Mouse (Mus musculus) c-Kit-positive CD71-positive TER-119-positive erythroid progenitor cells, embryonic 14.5 days (primary cell): ENCODE measurements at regions not wholly inside any gene's neighbourhood (a gene's known extent, or its start where the extent isn't known, plus 50 kb on each side); places are given as distances from the start of the nearest gene placed in this dataset.
A peak's percentile ranks its signal among the peaks of the same experiment; 100 is the strongest.

Experiments
- DNase-seq: peaks from one replicate; pipeline ENCODE4 v3.0.0-alpha.2; 2013; ENCODE audit warnings: low spot score

DNA sequence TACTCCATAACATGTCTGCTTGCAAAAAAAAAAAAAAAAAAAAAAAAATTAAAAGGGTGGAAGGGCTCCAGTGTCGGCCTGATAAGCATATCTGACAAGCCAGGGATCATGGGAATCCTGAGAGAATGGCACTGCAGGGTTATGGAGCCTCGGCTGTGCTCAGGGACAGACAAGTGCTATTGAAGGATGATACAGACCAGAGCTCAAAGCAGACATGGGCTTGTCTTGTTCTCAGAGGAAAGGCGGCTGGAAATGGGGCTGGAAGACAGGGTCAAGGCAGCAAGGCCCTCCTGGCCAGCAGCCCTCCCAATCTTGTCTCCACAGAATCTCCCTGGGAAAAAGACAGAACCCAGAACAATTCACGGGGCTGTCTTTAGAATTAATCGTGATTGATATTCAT, 449.0 kb downstream of the Insc start:
- DNase-seq: no peak

DNA sequence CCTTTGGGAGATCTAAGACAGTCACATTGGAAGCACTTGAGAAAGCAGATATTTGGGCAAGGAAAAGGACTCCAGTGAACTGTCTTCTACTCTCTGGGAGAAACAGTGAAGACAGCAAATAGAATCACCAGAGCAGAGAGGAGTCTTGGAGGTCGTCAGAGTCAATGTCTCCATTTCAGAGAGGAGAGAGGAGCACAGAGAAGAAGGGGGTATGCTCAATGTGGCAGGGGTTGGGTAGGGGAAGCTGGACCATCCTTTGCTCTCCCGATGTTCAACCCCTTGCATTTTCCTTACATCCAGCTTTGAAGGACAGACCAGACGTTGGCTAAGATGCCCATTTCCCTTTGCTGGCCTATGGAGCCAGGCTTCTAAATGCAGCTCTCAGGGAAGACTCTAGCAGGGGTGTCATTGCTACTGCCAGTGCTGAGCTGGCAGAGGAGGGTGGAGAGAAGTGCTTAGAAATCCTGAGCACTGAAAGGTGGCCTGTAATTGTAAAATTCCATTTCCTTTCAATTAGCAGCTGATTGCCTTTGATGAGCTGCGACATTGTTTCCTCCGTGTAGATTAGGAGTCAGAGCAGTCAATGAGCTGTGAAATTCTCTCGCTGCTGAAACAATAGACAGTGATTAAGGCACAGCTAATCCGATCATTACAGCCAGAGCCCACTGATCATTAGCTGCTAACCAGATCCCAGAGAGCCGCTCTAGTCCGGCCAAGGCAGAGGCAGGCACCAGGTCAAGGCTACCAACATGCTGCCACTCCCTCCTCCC, 449.7 kb downstream of the Insc start:
- no peak for DNase-seq

DNA sequence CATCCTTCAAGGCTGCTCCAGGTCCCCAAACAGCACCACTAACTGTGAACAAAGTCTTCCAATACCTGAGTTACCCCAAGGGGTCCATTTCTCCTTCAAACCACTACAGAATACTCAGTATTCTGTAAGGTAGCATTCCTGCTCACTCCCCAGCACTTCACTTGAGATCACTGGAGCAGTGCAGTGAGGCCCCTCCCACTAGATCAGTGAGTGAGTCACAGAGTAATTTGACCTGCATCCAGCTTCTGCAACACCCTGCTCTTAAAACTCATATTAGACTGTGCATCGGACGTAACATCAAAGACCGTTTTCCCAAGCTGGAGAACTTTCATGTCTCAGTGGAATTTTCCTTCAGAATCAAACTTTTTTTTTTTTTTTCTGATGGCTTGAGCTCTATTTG, 461.4 kb downstream of the Insc start:
- DNase-seq: no peak

DNA sequence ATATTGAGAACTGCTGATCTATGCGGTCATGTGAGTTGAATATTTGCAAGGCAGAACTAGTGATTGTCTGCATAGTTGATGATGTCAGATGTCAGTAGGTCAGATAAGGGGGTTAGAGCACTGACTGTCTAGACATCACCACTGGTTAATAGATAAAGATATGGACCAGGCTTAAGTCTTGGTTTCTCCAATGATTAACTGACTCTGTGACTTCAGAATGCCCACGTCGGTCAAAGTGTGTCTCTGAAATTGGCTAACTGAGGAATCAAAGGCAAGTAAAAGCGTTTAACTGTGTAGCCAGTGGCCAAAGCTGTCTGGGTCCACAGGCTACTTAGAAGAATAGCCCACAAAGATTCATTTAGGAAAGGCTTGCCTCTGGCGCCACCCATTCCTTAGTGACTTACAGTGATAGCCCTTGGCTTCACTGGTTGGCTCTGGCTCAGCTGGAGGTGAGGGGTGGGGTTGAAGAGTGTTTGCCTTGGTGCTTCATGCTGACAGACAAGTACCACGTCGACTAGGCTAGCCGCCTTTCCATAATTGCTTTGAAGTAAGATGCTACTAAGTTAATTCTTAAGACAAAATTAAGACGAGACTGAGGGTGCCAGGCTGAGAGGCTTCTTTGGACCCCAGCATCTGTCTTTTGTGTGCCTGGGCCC, 463.1 kb downstream of the Insc start:
- DNase-seq: no peak

DNA sequence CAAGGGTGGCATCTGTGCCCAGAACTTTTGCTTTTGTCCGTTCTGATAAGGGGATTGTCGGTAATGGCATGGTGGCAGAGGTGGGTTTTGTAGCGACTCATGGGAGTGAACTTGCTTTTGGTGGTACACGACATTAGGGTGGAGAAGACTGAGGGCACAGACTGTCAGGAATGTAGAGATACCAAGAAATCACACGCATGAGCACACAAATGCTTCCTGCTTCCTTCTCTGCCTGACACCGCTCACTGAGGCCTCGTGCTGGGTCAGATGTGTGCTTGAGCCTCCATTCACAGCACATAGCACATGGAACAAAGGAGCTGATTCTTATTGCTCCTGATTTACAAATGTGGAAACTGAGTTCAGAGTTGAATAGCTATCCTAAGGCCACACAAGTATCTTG, 465.3 kb downstream of the Insc start:
- no peak for DNase-seq

DNA sequence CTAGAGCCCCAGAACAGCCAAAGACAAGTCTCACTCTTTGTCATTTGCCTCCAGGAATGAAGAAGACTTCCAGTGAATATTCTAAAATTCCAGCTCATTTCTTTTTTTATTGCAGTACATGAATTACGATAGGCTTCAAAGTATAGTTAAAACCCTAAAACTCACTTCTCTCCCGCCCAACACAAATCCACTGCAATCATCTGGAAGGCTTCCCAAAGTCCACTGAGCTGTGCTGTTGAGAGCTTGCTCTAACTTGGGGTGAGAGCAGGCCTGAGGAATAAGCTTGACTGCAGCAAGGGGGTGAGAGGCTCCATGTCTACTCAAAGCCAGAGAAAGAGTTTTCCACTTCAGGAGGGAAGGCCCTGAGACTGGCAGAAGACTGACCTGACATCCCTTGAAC, 466.5 kb downstream of the Insc start:
- no peak for DNase-seq

DNA sequence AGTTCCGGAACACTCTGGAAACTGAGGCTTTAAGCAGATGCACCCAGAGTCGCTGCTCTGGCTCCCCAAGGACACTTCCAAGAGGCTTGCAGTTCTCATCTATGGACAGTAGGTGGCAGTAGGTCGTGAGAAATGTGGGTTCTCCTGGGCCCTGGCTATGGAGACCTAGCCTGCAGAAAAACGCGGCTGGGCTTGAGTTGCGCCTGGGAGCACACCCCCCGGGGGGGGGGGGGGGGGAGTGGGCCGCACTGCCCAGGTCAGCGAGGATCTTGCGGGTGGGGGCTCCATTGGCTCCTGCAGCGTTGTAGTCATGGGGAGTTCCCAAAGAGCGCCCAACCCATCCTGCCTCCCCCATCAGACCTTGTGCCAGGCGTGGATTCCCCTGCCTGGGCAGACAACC, 473.3 kb downstream of the Insc start:
- DNase-seq: peak; percentile 44

DNA sequence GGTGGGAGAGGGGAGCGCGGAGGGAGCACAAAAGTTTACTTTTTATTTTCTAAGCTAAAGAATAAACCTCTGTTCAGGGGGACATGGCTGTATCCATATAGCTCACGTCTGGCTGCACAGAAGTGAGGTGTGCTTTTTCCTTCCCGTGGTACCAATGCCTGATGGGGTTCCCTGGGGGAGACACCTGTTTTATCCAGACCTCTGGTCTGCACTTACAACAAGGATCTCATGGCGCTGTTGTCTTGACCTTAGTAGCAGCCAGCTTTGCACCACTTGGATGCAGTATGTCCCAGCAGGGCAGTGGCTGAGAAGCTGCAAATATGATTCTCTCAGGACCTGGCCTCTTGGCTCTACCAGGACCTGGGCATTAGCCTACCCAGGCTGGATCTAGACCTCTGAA, 473.8 kb downstream of the Insc start:
- DNase-seq: no peak

DNA sequence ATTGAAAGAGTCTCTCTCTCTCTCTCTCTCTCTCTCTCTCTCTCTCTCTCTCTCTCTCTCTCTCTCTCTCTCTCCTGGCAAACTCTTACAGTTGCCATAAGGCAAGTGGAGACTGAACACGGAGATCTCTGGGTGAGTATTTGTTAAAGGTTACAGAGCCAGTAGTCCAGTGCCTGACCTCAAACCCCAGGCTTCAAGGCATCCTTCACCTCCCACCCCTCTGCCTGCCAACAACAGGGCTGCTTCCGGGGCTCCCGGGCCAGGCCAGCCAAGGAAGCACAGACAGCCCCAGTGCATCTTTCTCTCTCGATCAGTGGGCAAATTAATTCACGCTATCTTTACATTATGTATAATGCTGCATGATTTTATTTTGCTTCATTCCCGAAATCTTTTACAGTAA, 474.2 kb downstream of the Insc start:
- no peak for DNase-seq

DNA sequence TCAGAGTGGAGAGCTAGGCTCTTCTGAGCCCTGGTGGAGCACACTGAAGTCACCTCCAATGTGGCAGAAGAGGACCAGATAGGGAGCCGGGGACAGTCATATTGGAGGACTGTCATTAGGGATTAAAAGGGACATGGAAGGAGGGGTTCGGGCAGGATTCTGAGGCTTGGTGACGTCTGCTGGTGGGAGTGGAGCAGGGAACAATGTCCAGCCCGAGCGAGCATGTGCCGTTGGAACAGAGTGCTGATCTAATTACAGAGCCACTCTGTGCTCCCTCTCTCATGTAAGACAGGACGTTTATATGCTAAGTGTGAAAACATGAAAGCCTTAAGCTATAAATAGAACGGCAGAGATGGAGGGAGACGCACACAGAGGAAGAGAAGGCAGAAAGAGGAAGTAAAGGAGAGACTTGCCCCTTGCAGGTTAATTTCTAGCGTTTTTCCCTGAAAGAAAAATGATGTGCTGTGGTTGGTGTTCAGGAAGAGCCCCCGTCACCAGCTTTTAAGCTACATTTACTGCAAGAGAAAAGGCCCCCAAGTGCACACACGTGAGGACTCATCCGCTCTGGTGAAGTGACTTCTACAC, 475.2 kb downstream of the Insc start:
- DNase-seq: no peak

DNA sequence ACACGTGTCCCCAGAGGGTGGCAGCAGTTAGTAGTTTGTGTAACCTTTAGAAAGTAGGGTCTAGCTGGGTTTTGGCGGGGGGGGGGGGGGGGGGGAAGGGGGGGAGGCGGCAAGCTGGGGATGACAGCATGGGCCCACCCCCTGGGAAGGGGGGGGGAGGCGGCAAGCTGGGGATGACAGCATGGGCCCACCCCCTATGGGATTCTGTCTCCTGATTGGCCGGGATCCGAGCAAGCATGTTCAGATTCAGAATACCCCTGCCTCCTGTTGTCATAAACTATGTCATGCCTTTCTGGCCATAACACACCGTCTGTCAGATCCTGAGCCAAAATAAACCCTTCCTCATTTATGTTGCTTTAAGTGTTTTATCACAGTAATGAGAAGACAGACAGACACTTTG, 479.1 kb downstream of the Insc start:
- DNase-seq: no peak

DNA sequence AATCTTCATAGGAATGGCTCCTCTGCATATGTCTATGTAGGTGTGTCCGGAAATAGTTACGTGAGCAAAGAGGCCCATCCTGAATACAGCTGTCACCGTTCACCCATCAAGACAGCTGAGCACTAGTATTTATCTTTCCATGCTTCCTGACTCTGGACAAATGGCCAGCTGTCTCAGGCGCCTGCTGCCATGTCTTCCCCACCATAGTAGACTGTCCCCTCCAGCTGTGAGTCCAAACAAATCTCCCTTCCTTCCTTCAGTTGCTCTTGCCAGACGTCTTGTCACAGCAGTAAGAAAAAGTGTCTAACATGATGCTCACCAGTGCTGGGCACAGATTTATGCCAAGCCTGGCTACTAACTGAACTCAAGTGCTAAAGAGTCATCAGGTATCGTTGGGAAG, 487.0 kb downstream of the Insc start:
- no peak for DNase-seq

DNA sequence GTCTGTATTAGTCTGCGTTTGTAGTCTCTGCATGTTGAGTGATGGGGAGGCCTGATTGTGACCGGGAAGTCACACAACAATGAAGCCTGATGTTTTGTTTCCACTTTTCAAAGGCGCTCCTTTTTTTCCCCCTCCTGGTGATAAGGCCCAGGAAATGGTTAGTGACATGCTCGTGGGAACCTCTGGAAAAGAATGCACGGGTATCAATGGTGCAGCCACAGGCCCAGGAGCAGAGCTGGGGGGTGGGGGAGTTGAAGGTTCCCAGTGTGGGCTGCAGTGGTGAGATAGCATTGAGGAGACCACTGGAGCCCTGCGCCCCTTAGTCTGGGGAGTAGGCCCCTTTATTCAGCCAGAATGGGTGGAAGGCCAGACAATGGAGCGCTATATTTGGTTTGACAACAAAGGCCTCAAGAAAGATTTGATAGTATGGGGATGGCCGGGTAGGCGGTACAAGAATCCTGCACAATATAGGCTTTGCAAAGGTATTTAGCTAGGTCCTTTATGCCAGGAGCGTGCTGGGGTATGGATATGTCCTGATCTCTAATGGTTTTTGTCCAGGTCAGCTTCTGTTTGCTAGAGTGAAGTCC, 490.4 kb downstream of the Insc start:
- DNase-seq: no peak

DNA sequence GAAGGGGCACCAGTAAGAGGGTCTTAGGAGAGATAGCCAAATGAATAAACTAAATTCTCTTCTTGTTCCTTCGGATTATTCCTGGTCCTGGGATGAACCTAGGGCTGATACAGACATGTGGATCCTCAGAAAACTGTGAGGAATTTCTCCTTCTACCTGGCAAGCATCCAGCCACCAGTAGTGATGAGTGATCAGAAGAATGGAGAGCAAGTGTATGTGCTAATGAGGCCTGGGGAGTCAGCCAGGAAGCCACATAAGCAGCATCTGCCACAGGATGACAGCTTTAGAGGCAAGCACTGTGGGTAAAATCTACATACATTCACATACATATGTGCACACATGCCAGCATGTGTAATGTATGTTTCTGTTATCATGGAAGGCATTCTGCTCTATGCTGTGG, 493.6 kb downstream of the Insc start:
- no peak for DNase-seq

DNA sequence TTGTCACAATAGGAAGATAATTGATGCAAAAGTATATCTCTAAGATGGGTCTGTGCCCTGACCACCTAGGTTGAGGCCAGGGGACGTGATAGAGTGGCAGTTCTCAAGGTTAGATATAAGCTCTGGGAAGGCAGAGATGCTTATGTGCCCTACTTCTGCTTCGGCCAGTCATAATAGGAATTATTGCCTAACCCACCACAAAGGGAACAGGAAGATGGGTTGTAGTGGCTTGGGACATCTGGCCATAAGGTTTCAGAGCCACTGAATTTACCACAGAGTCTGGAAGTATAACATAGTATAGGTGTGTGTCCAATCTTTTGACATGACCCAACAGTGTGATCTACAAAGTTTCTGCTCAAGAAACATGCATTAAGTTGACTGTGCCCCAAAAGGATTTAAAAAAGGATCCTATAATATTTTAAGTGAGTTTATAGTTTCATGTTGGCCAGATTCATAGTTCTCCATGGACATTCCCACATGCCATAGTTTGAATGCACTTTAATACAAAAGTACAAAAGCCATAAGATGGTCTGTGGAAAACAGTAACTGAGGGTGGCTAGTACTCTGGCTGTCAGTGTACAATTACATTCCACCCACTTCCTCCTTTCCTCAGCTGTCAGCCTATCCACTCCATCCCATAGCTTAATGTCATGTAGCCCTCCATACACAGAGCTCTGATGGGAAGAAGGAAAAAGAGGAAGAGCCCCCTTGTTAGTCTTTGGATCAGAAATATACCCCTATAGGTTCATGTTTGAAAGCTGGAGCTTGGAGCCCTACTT, 508.3 kb downstream of the Insc start:
- no peak for DNase-seq

DNA sequence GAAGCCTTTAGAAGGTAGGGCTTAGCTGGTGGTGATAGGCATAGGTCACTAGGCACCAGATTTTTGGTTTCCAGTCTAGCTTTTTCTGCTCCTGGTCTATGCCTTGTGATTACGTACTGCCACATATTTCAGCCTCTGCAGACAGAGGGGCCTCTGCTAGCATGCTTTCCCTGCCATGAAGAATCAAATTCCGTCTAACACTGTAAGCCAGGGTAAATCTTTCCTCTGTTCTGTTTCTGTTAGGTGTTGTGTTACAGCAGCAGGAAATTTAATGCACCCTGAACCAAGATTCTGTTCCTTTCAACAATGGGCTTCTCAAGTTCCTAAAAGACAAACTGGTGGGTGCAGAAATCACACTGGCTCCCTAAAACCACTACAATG, 508.9 kb downstream of the Insc start:
- no peak for DNase-seq

DNA sequence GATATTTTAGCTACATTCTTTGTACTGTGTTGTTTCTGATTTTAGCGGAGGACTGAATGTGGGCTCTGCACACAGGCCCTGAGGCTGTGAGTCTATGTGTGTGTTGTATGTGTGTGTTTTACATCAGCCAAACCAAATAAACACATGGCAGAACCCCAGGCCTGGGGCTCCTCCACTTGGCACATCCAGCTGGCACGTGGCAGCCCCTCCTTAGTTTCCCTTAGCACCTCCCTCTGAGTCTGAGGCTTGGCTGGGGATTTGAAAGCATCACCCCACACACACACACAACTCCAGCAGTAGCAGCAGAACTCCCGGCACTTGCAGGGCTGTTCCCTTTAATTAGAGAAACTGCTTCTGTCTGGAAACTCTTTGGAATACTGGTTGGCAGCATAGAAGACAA, 515.1 kb downstream of the Insc start:
- DNase-seq: no peak

DNA sequence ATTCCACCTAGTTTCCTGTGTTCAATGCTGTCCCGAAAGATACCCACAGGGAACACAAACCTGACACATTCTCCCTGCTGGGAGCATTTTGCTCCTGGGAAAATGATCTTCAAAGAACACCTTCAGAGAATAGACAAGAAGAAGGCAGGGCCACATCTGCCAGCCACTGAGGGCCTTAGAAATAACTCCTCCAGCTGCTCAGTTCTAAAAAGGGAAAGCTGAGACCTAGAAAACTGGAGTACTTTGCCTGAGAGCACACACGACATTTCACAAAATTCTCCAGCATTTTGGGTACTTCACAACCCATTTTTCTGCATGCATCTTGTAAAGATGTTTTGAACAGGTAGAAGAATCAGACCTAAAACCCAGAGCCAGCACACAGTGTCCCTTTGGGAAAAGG, 519.6 kb downstream of the Insc start:
- DNase-seq: no peak

DNA sequence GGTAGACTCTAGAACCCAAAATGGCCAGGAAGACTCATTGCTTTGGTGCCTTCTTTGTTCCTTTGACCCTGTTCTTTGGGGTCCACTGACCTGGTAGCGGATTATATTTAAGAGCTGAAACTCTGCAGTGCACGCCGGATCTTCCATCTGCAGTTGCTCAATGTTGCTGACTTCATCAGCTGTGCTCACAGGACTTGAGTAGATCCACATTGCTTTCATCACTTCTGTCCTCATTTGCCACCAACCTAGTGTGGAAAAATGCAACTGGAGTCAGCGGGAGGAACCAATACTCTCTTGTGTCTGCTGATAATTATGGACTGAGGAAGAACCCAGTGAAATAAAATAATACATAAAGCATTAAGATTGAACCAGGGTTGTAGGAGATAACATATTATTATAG, 522.6 kb downstream of the Insc start:
- DNase-seq: no peak

DNA sequence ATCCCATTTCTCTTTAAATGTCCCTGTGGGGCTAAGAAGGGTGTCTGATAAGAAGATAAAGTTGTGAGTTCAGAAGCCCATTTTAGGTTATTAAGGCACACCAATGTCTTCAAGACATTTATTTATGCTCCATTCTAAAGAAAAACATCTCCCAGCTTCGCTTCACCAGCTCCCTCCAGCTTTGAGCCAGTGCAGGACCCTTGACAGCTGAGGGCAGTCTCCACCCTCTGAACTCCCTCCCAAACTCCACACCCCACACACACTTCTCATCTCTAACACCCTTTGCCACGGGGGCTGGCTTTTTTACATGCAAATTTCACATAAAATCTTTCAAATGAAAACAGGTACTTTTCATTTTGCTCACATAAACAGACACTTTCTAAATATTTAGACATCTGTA, 527.3 kb downstream of the Insc start:
- no peak for DNase-seq

DNA sequence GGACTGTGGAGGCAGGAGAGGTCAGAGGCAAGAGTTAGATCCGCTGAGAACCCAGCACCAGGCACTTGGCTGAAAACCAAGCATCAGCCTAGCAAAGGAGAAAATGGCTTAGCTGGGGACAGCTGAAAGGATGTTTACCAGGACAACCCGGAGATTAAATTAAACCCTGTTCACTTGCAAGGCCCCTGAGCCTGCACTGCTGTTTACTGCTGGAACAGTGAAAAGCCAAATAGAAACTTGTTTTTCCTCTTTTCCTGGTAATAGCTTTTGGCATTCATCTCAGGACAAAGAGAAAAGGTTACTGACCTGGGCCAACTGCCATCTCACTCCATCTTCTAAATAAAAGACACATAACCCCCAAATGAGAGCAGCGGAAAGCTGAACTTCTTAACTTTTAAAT, 531.3 kb downstream of the Insc start:
- DNase-seq: no peak

DNA sequence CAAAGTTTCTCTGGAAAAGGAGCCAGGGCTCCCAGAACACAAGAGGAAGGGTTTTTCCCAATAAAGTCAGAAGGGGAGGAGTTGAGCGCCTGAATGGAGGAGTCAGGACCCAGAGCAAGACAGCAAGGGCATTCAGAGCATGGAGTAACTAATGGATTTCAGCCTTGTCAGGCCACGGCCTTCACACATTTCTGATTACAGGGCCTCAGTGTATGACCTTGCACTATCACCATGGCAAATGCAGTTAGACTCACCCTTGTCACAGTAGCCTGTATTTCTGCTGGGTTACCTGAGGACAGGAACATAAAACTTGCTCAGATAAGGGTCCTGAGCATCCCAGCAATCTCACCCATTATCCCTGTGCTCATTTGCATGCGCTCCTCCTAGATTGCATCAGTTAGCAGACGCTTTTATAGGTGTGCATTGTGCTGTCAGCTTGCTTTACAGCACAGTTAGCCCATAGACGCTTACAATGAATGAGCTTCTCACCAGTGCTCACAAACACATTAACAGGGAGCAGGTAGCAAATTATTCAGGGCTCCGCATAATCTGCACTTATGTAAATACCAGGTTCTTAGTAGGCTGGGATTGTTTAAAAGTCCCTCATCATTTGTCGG, 547.4 kb downstream of the Insc start:
- DNase-seq: no peak
